Mouse (Mus musculus): Measurements from ENCODE around the gene H6pd.

GRCm38 (mm10) chr4:149982154-149982553, 26.7 kb downstream of the H6pd start:
- no peak for TF ChIP-seq MYOD1 (IDR thresholded peaks at IDR 0.05; ENCODE audit: control insufficient read depth in 1 of 3, insufficient read length in 2 of 3, low read depth in 2 of 3)
- no peak for TF ChIP-seq MYOG (IDR thresholded peaks at IDR 0.05; ENCODE audit: control insufficient read depth in 1 of 3, insufficient read depth in 1 of 3, insufficient read length in 2 of 3, low read depth in 2 of 3)
- TF ChIP-seq CEBPB (IDR thresholded peaks at IDR 0.05; ENCODE audit: insufficient read depth, poor library complexity, severe bottlenecking): no peak
- TF ChIP-seq E2F4 (IDR thresholded peaks at IDR 0.05; ENCODE audit: insufficient read depth): no peak
- TF ChIP-seq POLR2A (IDR thresholded peaks at IDR 0.05; ENCODE audit: insufficient read length, low read depth): no peak
- no peak for TF ChIP-seq TCF3 (IDR thresholded peaks at IDR 0.05; ENCODE audit: insufficient read length, low read depth)
- no peak for TF ChIP-seq POLR2AphosphoS2 (IDR thresholded peaks at IDR 0.05; ENCODE audit: insufficient read length, low read depth)
- no peak for TF ChIP-seq USF1 (IDR thresholded peaks at IDR 0.05; ENCODE audit: low read depth)
- no peak for TF ChIP-seq TCF12 (IDR thresholded peaks at IDR 0.05; ENCODE audit: insufficient read depth, poor library complexity, severe bottlenecking)
- no peak for TF ChIP-seq MAX (IDR thresholded peaks at IDR 0.05; ENCODE audit: low read depth)
- TF ChIP-seq REST (IDR thresholded peaks at IDR 0.05; ENCODE audit: insufficient read depth, insufficient read length): no peak
- no peak for TF ChIP-seq SRF (IDR thresholded peaks at IDR 0.05; ENCODE audit: control insufficient read depth, insufficient read length, low read depth)

All from myocyte (in vitro differentiated cells).